Mouse (Mus musculus) liver, embryonic 16.5 days (tissue): ENCODE results near the gene Cdk7. TPM values are rescaled to one million over a fixed set of nuclear protein-coding genes. Genes with fewer than 3 reads are reported as not detected.

ENCODE experiments used
- ATAC-seq: fragments of 200-750 bp; cut with Nextera tagmentation; 2 replicates; pipeline ENCODE4 v1.8.0; 2017; ENCODE audit warnings: low read depth, mild to moderate bottlenecking, moderate number of reproducible peaks, moderate library complexity
- H3K27ac ChIP-seq: fragments of 300-500 bp; sonication (generic); 2 replicates; pipeline ENCODE4 v1.5.1; 2014; ENCODE audit warnings: mild to moderate bottlenecking, low read length
- H3K27me3 ChIP-seq: fragments of 300-500 bp; sonication (generic); 2 replicates; pipeline ENCODE4 v1.6.1; 2014; ENCODE audit warnings: low read depth, low read length, mixed read lengths; ENCODE audit not compliant: control insufficient read depth, insufficient read depth
- H3K36me3 ChIP-seq: fragments of 300-500 bp; sonication (generic); 2 replicates; pipeline ENCODE4 v1.6.1; 2014; ENCODE audit warnings: mild to moderate bottlenecking; ENCODE audit not compliant: control insufficient read depth, insufficient read depth
- H3K4me1 ChIP-seq: fragments of 300-500 bp; sonication (generic); 2 replicates; pipeline ENCODE4 v1.6.1; 2014; ENCODE audit warnings: low read depth, low read length, mixed read lengths; ENCODE audit not compliant: control insufficient read depth
- H3K4me2 ChIP-seq: fragments of 300-500 bp; sonication (generic); 2 replicates; pipeline ENCODE4 v1.6.1; 2014; ENCODE audit warnings: low read depth, low read length, mixed read lengths
- H3K4me3 ChIP-seq: fragments of 300-500 bp; sonication (generic); 2 replicates; pipeline ENCODE4 v1.5.1; 2014; ENCODE audit warnings: low read depth, mild to moderate bottlenecking, low read length
- H3K9ac ChIP-seq: fragments of 300-500 bp; sonication (generic); 2 replicates; pipeline ENCODE4 v1.6.1; 2014; ENCODE audit warnings: low read depth, low read length
- H3K9me3 ChIP-seq: fragments of 300-500 bp; sonication (generic); replicated peaks from 2 replicates; pipeline ENCODE4 v1.6.1; 2016; ENCODE audit warnings: low read length; ENCODE audit not compliant: control insufficient read depth
- WGBS: fragments of 180-500 bp; shearing (Covaris S2); extraction: QIAGEN DNeasy Blood & Tissue Kit; methylation state at CpG from one replicate; pipeline ENCODE4 v1.1.7; 2014; ENCODE audit not compliant: insufficient replicate concordance; 5-methylcytosine and 5-hydroxymethylcytosine counted together
- polyA plus RNA-seq: library from polyadenylated mRNA; unstranded; fragments of >200 nt; fragmentation: Nextera tagmentation; extraction: Ambion mirVana; gene quantifications from 2 replicates; pipeline ENCODE4 v1.2.1, GENCODE M21; 2015

Gene Cdk7
- 28.7 and 31.4 TPM in 2 replicates for polyA plus RNA-seq

- under 1% methylated on average over 19 of the region's 19 CpGs for WGBS
- Histone ChIP-seq H3K36me3 (peaks cover 11% of the 10 kb centered on the region), H3K4me2 (peak within 1 kb of the TSS; percentile 77), H3K9me3 (no peaks in the 10 kb centered on the region), H3K4me3 (peak within 1 kb of the TSS; percentile 74), H3K27ac (peak within 1 kb of the TSS; percentile 78), H3K9ac (peak within 1 kb of the TSS; percentile 74), H3K4me1 (peaks cover 21% of the 10 kb centered on the region), H3K27me3 (no peaks in the 10 kb centered on the region)
- ATAC-seq, result peak; percentile 99
Observed at GRCm38 (mm10) chr13:100730861-100731176, at the start of gene Cdk7. Cdk7 (minus strand) TSS chr13:100730939.

- no peaks in the 10 kb centered on the region for H3K9me3 ChIP-seq
- 18% methylated on average over 3 of the region's 3 CpGs for WGBS
Observed at GRCm38 (mm10) chr13:100777491-100777890, 46.8 kb upstream of the Cdk7 start.

GRCm38 (mm10) chr13:100776710-100777109 is 46.0 kb upstream of the Cdk7 start:
- Histone ChIP-seq H3K9me3 (no peaks in the 10 kb centered on the region), H3K9ac (no peak overlapping the region), H3K4me1 (peaks cover 46% of the 10 kb centered on the region), H3K36me3 (peaks cover 28% of the 10 kb centered on the region), H3K27me3 (no peaks in the 10 kb centered on the region), H3K27ac (peak overlapping the region; percentile 88), H3K4me2 (peak overlapping the region; percentile 92; the same call in 1 of the 2 replicates), H3K4me3 (no peak overlapping the region)
- WGBS, result 52% methylated on average over 6 of the region's 6 CpGs
- no peak for ATAC-seq

More at GRCm38 (mm10) chr13:100777491-100777890, 46.8 kb upstream of the Cdk7 start:
- no peaks in the 10 kb centered on the region for H3K27me3 ChIP-seq
- H3K36me3 ChIP-seq, result peaks cover 35% of the 10 kb centered on the region
- peak overlapping the region; percentile 27; the same call in 1 of the 2 replicates for H3K9ac ChIP-seq
- ATAC-seq, result peak; percentile 70
- H3K4me1 ChIP-seq, result peaks cover 50% of the 10 kb centered on the region
- peak overlapping the region; percentile 43 for H3K4me2 ChIP-seq
- peak overlapping the region; percentile 88 for H3K27ac ChIP-seq
- 0 out of 2 replicates have a peak overlapping the region, but pooled peaks have one; percentile 9 for H3K4me3 ChIP-seq

- WGBS, result 11% methylated on average over 8 of the region's 8 CpGs
- H3K36me3 ChIP-seq, result peaks cover 25% of the 10 kb centered on the region
- H3K4me1 ChIP-seq, result peaks cover 46% of the 10 kb centered on the region
- peak overlapping the region; percentile 92 for H3K4me2 ChIP-seq
- peak overlapping the region; percentile 79 for H3K9ac ChIP-seq
- H3K9me3 ChIP-seq, result no peaks in the 10 kb centered on the region
- no peaks in the 10 kb centered on the region for H3K27me3 ChIP-seq
- ATAC-seq, result no peak
- H3K4me3 ChIP-seq, result peak overlapping the region; percentile 78
- H3K27ac ChIP-seq, result peak overlapping the region; percentile 88
Observed at GRCm38 (mm10) chr13:100776056-100776419, 45.3 kb upstream of the Cdk7 start.

- H3K27ac ChIP-seq, result peak within 1 kb of the TSS; percentile 88
- peaks cover 46% of the 10 kb centered on the region for H3K4me1 ChIP-seq
- peaks cover 25% of the 10 kb centered on the region for H3K36me3 ChIP-seq
- H3K9me3 ChIP-seq, result no peaks in the 10 kb centered on the region
- peak; percentile 82 for ATAC-seq
- under 1% methylated on average over 46 of the region's 46 CpGs for WGBS
- H3K9ac ChIP-seq, result peak within 1 kb of the TSS; percentile 79
- H3K4me2 ChIP-seq, result peak within 1 kb of the TSS; percentile 92
- H3K4me3 ChIP-seq, result peak within 1 kb of the TSS; percentile 78
- no peaks in the 10 kb centered on the region for H3K27me3 ChIP-seq
Observed at GRCm38 (mm10) chr13:100775252-100776055, 44.7 kb upstream of the Cdk7 start, which contains the start of gene Cenph. Cenph (minus strand) TSS chr13:100775899.

- no peaks in the 10 kb centered on the region for H3K27me3 ChIP-seq
- H3K36me3 ChIP-seq, result peaks cover 24% of the 10 kb centered on the region
- H3K9me3 ChIP-seq, result no peaks in the 10 kb centered on the region
- peaks cover 46% of the 10 kb centered on the region for H3K4me1 ChIP-seq
- no peak overlapping the region for H3K27ac ChIP-seq
- H3K4me2 ChIP-seq, result peak overlapping the region; percentile 92
- ATAC-seq, result no peak
- peak overlapping the region; percentile 78 for H3K4me3 ChIP-seq
- H3K9ac ChIP-seq, result peak overlapping the region; percentile 79
Observed at GRCm38 (mm10) chr13:100774704-100775103, 44.0 kb upstream of the Cdk7 start.

- Histone ChIP-seq H3K9me3 (no peaks in the 10 kb centered on the region), H3K4me3 (no peak overlapping the region), H3K27me3 (no peaks in the 10 kb centered on the region), H3K27ac (no peak overlapping the region), H3K4me2 (no peak overlapping the region), H3K9ac (no peak overlapping the region), H3K36me3 (peaks cover 10% of the 10 kb centered on the region), H3K4me1 (peaks cover 29% of the 10 kb centered on the region)
- 61% methylated on average over 2 of the region's 2 CpGs for WGBS
- no peak for ATAC-seq
Observed at GRCm38 (mm10) chr13:100755329-100755728, 24.6 kb upstream of the Cdk7 start.

GRCm38 (mm10) chr13:100754186-100754585 is 23.4 kb upstream of the Cdk7 start:
- ATAC-seq, result no peak

GRCm38 (mm10) chr13:100753011-100753410 is 22.3 kb upstream of the Cdk7 start:
- 41% methylated on average over 6 of the region's 6 CpGs for WGBS
- peak overlapping the region; percentile 17 for H3K4me2 ChIP-seq
- 0 out of 2 replicates have a peak overlapping the region, but pooled peaks have one; percentile 25 for H3K27ac ChIP-seq

More at GRCm38 (mm10) chr13:100754186-100754585, 23.4 kb upstream of the Cdk7 start:
- 79% methylated on average over 4 of the region's 4 CpGs for WGBS
- Histone ChIP-seq H3K9ac (no peak overlapping the region), H3K4me3 (no peak overlapping the region), H3K27ac (no peak overlapping the region), H3K36me3 (no peaks in the 10 kb centered on the region), H3K27me3 (no peaks in the 10 kb centered on the region), H3K4me1 (peaks cover 35% of the 10 kb centered on the region), H3K4me2 (no peak overlapping the region), H3K9me3 (no peaks in the 10 kb centered on the region)

More at GRCm38 (mm10) chr13:100753011-100753410, 22.3 kb upstream of the Cdk7 start:
- Histone ChIP-seq H3K4me1 (peaks cover 41% of the 10 kb centered on the region), H3K9ac (0 out of 2 replicates have a peak overlapping the region, but pooled peaks have one; percentile 4), H3K4me3 (no peak overlapping the region), H3K27me3 (no peaks in the 10 kb centered on the region), H3K9me3 (no peaks in the 10 kb centered on the region), H3K36me3 (no peaks in the 10 kb centered on the region)
- 0 out of 2 replicates have a peak, but pooled peaks have one; percentile 20 for ATAC-seq
